Mouse (Mus musculus): ENCODE measurements around the gene Tmed10. TPM values are rescaled to one million over a fixed set of nuclear protein-coding genes. Genes with fewer than 3 reads are reported as not detected.

The Tmed10 gene
- polyA plus RNA-seq, 1 experiment from 2014 or later, result 175 TPM

DNA sequence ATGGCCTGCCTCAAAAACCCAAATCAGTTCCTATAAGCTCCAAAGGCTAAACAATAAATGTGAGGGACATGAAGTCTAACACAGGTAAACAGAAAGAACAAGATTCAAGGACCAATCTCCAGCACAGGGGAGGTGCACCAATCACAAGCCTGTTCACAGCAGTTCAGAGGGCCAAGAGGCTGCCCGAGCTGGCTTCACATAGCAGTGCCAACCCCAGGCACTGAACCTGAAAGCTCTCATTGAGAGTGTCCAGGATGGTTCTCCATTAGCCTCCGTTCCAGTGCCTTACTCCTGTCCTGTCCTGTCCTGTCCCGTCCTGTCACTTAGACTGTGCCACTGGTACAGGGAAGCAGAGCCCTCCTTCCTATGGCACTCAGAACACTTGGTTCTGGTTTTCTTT is 27.5 kb downstream of the Tmed10 start:
- H3K9me3 ChIP-seq (replicated peaks), result no peaks in the 10 kb centered on the region
- H3K4me3 ChIP-seq (replicated peaks), result no peak overlapping the region
- H3K36me3 ChIP-seq, result peaks cover 58% of the 10 kb centered on the region
- H3K4me1 ChIP-seq (replicated peaks), result peaks cover 13% of the 10 kb centered on the region
- 0 out of 2 replicates have a peak, but pooled peaks have one; percentile 20 for ATAC-seq (ENCODE audit: low read depth)
- H3K4me2 ChIP-seq, result no peak overlapping the region
- 80% methylated on average over 3 of the region's 3 CpGs for WGBS (ENCODE audit: insufficient replicate concordance)
- no peak overlapping the region for H3K9ac ChIP-seq
- no peaks in the 10 kb centered on the region for H3K27me3 ChIP-seq
- H3K27ac ChIP-seq, result no peak overlapping the region
- no peak for DNase-seq

DNA sequence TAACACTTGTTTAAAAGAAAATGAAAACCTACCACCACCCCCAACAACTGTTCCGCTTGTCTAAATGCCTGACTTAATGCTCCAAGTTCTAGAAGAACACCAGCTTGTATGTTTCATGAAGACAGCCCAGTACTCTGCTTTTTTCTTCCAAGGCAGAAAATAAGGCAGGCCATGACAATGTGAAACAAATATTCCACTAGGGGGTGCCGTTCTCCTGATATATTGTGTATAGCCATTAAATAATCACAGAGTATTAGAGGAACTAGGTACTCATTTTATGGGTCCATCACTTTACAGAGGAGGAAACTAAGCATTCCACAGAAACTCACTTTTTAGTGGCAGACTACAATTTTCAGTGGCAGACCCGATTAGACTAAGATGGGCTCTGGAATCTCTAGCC is 28.3 kb downstream of the Tmed10 start:
- H3K27me3 ChIP-seq, result no peaks in the 10 kb centered on the region
- H3K4me1 ChIP-seq (replicated peaks), result peaks cover 16% of the 10 kb centered on the region
- no peaks in the 10 kb centered on the region for H3K9me3 ChIP-seq (replicated peaks)
- peaks cover 61% of the 10 kb centered on the region for H3K36me3 ChIP-seq
- no peak overlapping the region for H3K27ac ChIP-seq
- no peak overlapping the region for H3K4me3 ChIP-seq (replicated peaks)
- DNase-seq (peak; percentile 27), ATAC-seq (ENCODE audit: low read depth) (no peak)
- no peak overlapping the region for H3K9ac ChIP-seq
- 47% methylated on average over 3 of the region's 3 CpGs for WGBS (ENCODE audit: insufficient replicate concordance)
- no peak overlapping the region for H3K4me2 ChIP-seq

DNA sequence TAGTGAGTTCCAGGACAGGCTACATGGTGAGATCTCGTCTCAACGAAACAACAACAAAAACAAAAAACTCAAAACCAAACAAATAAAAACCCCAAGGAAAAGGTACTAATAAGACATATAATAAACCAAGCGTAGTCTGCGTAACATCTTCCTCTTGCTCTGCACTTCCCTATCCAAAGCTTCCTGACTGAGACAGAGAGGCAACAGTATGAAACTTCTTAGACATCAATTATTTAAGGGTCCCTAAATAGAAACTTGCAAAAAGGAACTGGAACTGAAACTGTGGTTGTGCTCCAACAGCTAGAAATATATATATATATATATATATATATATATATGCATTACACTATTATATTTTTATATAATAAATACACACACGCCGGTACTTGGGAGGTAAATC is 29.1 kb downstream of the Tmed10 start:
- Histone ChIP-seq H3K27me3 (no peaks in the 10 kb centered on the region), H3K4me2 (no peak overlapping the region), H3K36me3 (peaks cover 56% of the 10 kb centered on the region), H3K4me1 (replicated peaks) (peaks cover 20% of the 10 kb centered on the region), H3K9ac (no peak overlapping the region), H3K27ac (no peak overlapping the region), H3K9me3 (replicated peaks) (no peaks in the 10 kb centered on the region), H3K4me3 (replicated peaks) (no peak overlapping the region)
- DNase-seq (no peak), ATAC-seq (ENCODE audit: low read depth) (no peak)
- 86% methylated on average over 6 of the region's 6 CpGs for WGBS (ENCODE audit: insufficient replicate concordance)

DNA sequence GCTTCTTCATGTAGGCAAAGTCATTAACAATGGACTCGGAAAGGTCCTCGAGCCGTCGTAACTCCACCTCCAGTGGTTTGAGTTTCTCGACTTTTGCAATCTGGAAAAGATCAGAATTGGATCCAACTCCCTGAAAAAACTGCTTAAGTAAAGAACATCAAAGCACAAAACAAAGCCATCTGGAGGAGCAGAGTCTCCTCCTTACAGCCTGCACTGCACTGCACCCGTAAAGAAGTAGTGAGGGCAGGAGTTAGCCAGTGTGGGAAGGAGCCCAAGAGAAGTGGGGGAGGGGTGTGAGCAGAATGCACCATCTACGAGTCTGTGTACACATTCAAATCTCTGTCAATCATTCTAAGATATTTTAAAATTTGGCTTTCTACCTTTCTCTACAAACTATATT is 30.4 kb downstream of the Tmed10 start:
- ATAC-seq (ENCODE audit: low read depth) (no peak), DNase-seq (no peak)
- H3K4me3 ChIP-seq (replicated peaks), result no peak overlapping the region
- H3K4me1 ChIP-seq (replicated peaks), result peaks cover 29% of the 10 kb centered on the region
- WGBS (ENCODE audit: insufficient replicate concordance), result 77% methylated on average over 7 of the region's 7 CpGs
- H3K36me3 ChIP-seq, result peaks cover 47% of the 10 kb centered on the region
- H3K27me3 ChIP-seq, result no peaks in the 10 kb centered on the region
- H3K9me3 ChIP-seq (replicated peaks), result no peaks in the 10 kb centered on the region
- no peak overlapping the region for H3K4me2 ChIP-seq
- no peak overlapping the region for H3K27ac ChIP-seq
- H3K9ac ChIP-seq, result no peak overlapping the region

DNA sequence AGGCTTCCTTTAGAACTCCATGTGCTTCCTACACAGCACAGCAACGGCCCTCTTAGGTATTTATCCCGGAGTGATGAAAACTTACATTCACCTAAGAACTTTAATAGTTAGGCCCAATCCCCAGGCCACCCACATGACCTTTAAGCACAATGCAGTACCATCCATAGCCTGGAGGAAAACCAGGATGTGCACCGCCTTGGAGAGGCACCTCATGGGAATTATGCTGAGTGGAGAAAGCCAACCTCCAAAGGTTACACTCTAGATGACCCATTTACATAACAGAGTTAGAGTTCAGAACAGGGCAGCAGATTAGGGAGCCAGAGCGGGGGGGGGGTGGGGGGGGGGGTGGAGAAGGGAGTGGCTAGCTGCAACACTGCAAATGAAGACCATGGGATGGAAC is 32.3 kb downstream of the Tmed10 start:
- no peak overlapping the region for H3K27ac ChIP-seq
- peaks cover 28% of the 10 kb centered on the region for H3K36me3 ChIP-seq
- ATAC-seq (ENCODE audit: low read depth) (no peak), DNase-seq (no peak)
- no peaks in the 10 kb centered on the region for H3K27me3 ChIP-seq
- H3K9me3 ChIP-seq (replicated peaks), result no peaks in the 10 kb centered on the region
- H3K4me3 ChIP-seq (replicated peaks), result no peak overlapping the region
- peaks cover 33% of the 10 kb centered on the region for H3K4me1 ChIP-seq (replicated peaks)
- WGBS (ENCODE audit: insufficient replicate concordance), result 85% methylated on average over 4 of the region's 4 CpGs
- H3K4me2 ChIP-seq, result no peak overlapping the region
- H3K9ac ChIP-seq, result no peak overlapping the region

DNA sequence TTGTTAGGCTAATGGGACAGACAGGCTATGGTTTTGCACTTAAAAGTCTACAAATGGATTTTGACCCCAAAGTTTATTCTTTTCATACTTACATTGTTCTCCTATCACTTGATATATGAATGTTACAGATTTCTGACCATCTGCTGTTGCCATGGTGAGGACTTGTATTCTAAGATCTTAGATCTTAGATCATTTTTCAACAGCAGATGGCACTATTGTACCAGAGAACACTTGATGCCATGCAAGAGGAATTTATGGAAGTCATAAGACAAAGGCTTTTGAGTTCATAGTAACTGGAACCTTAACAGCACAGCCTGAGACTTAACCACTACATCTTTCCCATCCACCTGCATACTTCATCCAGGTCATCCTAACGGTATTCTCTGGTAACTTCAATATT is 33.5 kb downstream of the Tmed10 start:
- no peaks in the 10 kb centered on the region for H3K9me3 ChIP-seq (replicated peaks)
- H3K4me1 ChIP-seq (replicated peaks), result peaks cover 41% of the 10 kb centered on the region
- H3K4me2 ChIP-seq, result no peak overlapping the region
- no peaks in the 10 kb centered on the region for H3K27me3 ChIP-seq
- no peak for ATAC-seq (ENCODE audit: low read depth)
- H3K4me3 ChIP-seq (replicated peaks), result no peak overlapping the region
- DNase-seq, result no peak
- H3K9ac ChIP-seq, result no peak overlapping the region
- H3K27ac ChIP-seq, result no peak overlapping the region
- WGBS (ENCODE audit: insufficient replicate concordance), result 51% methylated on average over 1 of the region's 1 CpGs
- H3K36me3 ChIP-seq, result peaks cover 27% of the 10 kb centered on the region

DNA sequence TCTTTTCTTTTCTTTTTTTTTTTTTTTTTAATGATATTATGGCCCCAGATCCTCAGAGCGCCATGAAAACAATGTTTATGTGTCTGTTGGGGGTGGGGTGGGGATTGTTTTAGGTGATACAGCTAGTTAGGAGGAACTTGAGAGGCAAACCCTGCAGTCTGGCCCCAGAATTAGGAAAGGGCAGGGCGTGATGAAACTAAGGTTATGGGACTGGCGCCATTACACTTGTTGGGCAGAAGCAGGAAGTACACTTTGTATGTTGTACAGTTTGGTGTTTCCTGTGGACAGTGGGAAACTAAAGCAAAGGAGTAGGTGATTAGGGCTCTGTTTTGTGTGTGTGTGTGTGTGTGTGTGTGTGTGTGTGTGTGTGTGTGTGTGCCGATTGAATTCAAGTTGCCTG is 34.7 kb downstream of the Tmed10 start:
- no peaks in the 10 kb centered on the region for H3K27me3 ChIP-seq
- H3K36me3 ChIP-seq, result peaks cover 30% of the 10 kb centered on the region
- H3K9ac ChIP-seq, result peak overlapping the region; percentile 97; the same call in 1 of the 2 replicates
- DNase-seq (peak; percentile 29), ATAC-seq (ENCODE audit: low read depth) (no peak)
- H3K27ac ChIP-seq, result peak overlapping the region; percentile 94
- 13% methylated on average over 4 of the region's 4 CpGs for WGBS (ENCODE audit: insufficient replicate concordance)
- no peaks in the 10 kb centered on the region for H3K9me3 ChIP-seq (replicated peaks)
- H3K4me2 ChIP-seq, result peak overlapping the region; percentile 83
- peak overlapping the region; percentile 98 for H3K4me3 ChIP-seq (replicated peaks)
- peaks cover 42% of the 10 kb centered on the region for H3K4me1 ChIP-seq (replicated peaks)

DNA sequence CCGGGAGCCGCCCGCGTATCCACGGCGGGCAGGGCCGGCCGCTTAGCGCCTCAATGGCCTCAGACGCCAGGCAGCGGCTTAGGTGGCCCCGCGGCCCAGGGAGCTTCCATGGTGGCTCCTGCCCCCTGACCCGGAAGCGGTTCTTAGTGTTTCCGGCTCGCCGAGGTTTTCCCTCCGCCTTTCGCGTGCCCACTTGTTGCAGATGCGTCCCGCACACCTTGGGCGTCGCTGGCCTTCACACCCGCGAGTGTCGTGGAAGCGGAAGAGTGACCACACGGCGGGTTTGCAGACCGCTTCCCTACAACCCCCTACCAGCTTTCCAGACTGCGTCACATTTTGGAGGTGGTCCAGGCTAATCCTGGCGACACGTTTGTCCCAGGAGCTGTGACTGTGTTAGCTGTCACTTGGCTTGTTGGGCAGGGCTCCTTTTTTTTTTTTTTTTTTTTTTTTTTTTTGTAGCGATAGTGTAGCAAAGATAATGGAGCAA is 35.4 kb downstream of the Tmed10 start, which contains the start of gene Nek9:
Gene Nek9 (minus strand): TSS at position 120 of the 487 bp plus-strand sequence.
- peak; percentile 86 for ATAC-seq (ENCODE audit: low read depth)
- peaks cover 42% of the 10 kb centered on the region for H3K4me1 ChIP-seq (replicated peaks)
- H3K4me3 ChIP-seq (replicated peaks), result peak within 1 kb of the TSS; percentile 98
- H3K27me3 ChIP-seq, result no peaks in the 10 kb centered on the region
- DNase-seq, result peak; percentile 90
- peak within 1 kb of the TSS; percentile 97 for H3K9ac ChIP-seq
- peaks cover 30% of the 10 kb centered on the region for H3K36me3 ChIP-seq
- peak within 1 kb of the TSS; percentile 94 for H3K27ac ChIP-seq
- no peaks in the 10 kb centered on the region for H3K9me3 ChIP-seq (replicated peaks)
- H3K4me2 ChIP-seq, result peak within 1 kb of the TSS; percentile 83
- under 1% methylated on average over 36 of the region's 36 CpGs for WGBS (ENCODE audit: insufficient replicate concordance)

DNA sequence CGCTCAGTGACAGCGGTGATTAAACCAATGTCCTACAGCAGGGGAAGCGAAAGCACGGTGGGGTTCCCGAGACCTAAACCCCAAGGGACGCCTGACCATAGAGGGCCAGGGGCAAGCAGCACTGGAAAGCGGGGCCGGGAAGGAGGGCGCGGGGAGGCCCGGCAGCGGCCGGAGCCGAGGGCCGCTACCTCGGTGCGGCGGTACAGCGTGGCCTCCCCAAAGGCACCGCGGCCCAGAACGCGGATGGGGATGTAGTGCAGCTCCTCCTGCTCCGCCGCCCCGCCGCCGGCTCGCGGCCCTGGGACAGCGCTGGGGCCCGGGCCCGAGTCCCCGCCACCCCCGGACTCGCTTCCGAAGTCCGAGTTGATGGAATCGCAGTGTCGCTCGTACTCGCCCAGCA is 35.8 kb downstream of the Tmed10 start:
- WGBS (ENCODE audit: insufficient replicate concordance), result under 1% methylated on average over 42 of the region's 42 CpGs
- Histone ChIP-seq H3K4me1 (replicated peaks) (peaks cover 42% of the 10 kb centered on the region), H3K4me2 (peak overlapping the region; percentile 83), H3K36me3 (peaks cover 30% of the 10 kb centered on the region), H3K27ac (peak overlapping the region; percentile 94), H3K4me3 (replicated peaks) (peak overlapping the region; percentile 98), H3K27me3 (no peaks in the 10 kb centered on the region), H3K9me3 (replicated peaks) (no peaks in the 10 kb centered on the region), H3K9ac (peak overlapping the region; percentile 97)
- ATAC-seq (ENCODE audit: low read depth), result peak; percentile 77
- no peak for DNase-seq

DNA sequence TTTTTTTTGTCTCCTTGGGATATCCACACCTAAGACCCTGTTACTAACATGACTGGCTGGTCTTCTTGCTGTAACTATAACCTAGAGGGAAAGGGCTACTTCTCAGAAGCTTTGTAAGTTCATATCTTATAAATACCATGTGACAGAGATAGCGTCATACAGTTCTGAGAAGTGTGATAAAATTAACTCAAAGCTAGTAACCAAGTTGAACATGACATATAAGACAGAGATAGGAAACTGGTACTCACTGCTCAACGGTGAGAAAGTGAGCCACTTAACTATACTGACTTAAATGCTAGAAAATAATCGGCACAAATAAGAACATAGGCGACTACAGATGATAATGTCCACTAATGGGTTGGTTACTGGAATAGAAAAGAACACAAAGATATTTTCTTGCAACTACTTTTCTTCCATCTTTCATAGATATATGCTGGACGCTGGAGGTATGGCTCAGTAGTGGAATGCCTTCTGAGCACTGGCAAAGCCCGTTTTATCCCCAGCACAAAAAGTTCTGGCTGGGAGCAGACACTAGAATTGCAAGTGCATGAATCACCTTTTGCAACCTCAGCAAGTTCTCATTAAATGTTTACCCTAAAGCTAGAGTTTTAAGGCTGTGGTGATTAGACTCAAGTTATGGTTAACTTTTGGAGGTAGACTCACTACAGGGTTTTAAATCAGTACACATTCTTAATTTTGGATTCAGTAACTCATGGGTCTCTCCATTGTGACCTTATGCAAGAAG is 36.9 kb downstream of the Tmed10 start:
- no peaks in the 10 kb centered on the region for H3K27me3 ChIP-seq
- H3K4me2 ChIP-seq, result peak overlapping the region; percentile 83
- H3K4me3 ChIP-seq (replicated peaks), result peak overlapping the region; percentile 98
- H3K4me1 ChIP-seq (replicated peaks), result peaks cover 42% of the 10 kb centered on the region
- WGBS (ENCODE audit: insufficient replicate concordance), result 40% methylated on average over 6 of the region's 6 CpGs
- DNase-seq (no peak), ATAC-seq (ENCODE audit: low read depth) (peak; percentile 63)
- peaks cover 32% of the 10 kb centered on the region for H3K36me3 ChIP-seq
- peak overlapping the region; percentile 94 for H3K27ac ChIP-seq
- H3K9ac ChIP-seq, result peak overlapping the region; percentile 97
- no peaks in the 10 kb centered on the region for H3K9me3 ChIP-seq (replicated peaks)

DNA sequence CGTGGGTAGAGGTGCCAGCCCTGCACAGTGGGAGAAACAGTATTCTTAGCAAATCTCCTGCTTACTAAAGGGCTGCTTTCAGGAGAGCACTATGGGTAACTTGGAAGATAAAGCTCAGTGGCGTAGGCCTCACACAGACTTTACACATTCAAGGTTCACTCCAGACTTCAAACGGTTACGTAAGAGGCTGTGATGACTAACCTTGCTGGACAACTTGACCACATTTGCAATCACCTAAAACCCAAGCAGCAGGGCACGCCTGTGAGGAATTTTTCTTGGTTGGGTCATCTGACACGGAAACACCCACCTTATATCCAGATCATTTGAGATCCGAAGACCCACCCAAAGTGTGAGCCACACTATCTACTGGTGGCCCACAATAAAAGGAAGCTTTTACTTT is 44.5 kb downstream of the Tmed10 start:
- Histone ChIP-seq H3K9ac (no peak overlapping the region), H3K27me3 (no peaks in the 10 kb centered on the region), H3K4me1 (replicated peaks) (no peaks in the 10 kb centered on the region), H3K27ac (no peak overlapping the region), H3K9me3 (replicated peaks) (no peaks in the 10 kb centered on the region), H3K36me3 (peaks cover 79% of the 10 kb centered on the region), H3K4me2 (no peak overlapping the region), H3K4me3 (replicated peaks) (no peak overlapping the region)
- WGBS (ENCODE audit: insufficient replicate concordance), result 79% methylated on average over 7 of the region's 7 CpGs
- no peak for ATAC-seq (ENCODE audit: low read depth)
- no peak for DNase-seq

DNA sequence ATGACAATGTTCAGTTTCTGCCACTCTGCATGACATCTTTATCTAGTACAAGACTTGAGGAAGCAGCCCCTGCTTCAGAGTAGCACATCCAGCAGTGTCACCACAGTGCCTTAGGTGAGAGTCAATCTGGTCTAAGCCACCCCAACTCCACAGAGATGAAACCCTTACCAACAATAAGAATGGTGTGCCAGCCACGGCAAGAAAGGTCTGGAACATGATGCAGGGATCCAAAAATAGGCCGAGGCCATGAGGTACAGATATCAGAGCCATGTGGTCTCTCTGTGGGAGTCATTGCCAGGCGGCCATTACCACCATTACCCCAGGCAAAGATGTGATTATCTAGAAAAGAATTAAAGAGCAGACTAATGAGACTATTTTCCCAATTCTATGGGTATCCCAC is 66.0 kb downstream of the Tmed10 start:
- Histone ChIP-seq H3K9ac (no peak overlapping the region), H3K4me2 (no peak overlapping the region), H3K27ac (no peak overlapping the region), H3K27me3 (no peaks in the 10 kb centered on the region), H3K4me1 (replicated peaks) (peaks cover 6% of the 10 kb centered on the region), H3K9me3 (replicated peaks) (no peaks in the 10 kb centered on the region), H3K4me3 (replicated peaks) (no peak overlapping the region), H3K36me3 (peaks cover 97% of the 10 kb centered on the region)
- no peak for ATAC-seq (ENCODE audit: low read depth)
- 70% methylated on average over 3 of the region's 3 CpGs for WGBS (ENCODE audit: insufficient replicate concordance)
- DNase-seq, result no peak

All from liver, embryonic 13.5 days (tissue).